Mouse (Mus musculus) forebrain, embryonic 16.5 days (tissue): ENCODE measurements around the gene Snrpd3. TPM values are rescaled to one million over a fixed set of nuclear protein-coding genes. Genes with fewer than 3 reads are reported as not detected.
"Not testable (repeated sequence)": the region's sequence is repeated elsewhere in the genome, so short reads cannot be mapped to it uniquely, and the experiment has no call there.

Experiments
- ATAC-seq: fragments of 200-750 bp; cut with Nextera tagmentation; 2 replicates; pipeline ENCODE4 v1.8.0; 2017; ENCODE audit warnings: mild to moderate bottlenecking, moderate library complexity
- H3K27ac ChIP-seq: fragments of 300-500 bp; sonication (generic); 2 replicates; pipeline ENCODE4 v1.5.1; 2014; ENCODE audit warnings: low read length, control low read depth
- H3K27me3 ChIP-seq: fragments of 300-500 bp; sonication (generic); replicated peaks from 2 replicates; pipeline ENCODE4 v1.6.1; 2014; ENCODE audit warnings: low read length; ENCODE audit not compliant: control insufficient read depth, insufficient read depth
- H3K36me3 ChIP-seq: fragments of 300-500 bp; sonication (generic); 2 replicates; pipeline ENCODE4 v1.6.1; 2014; ENCODE audit not compliant: control insufficient read depth, insufficient read depth
- H3K4me1 ChIP-seq: fragments of 300-500 bp; sonication (generic); replicated peaks from 2 replicates; pipeline ENCODE4 v1.6.1; 2014; ENCODE audit warnings: low read length; ENCODE audit not compliant: control insufficient read depth, insufficient read depth
- H3K4me2 ChIP-seq: fragments of 300-500 bp; sonication (generic); 2 replicates; pipeline ENCODE4 v1.6.1; 2014; ENCODE audit warnings: mild to moderate bottlenecking, low read length, control low read depth
- H3K4me3 ChIP-seq: fragments of 300-500 bp; sonication (generic); replicated peaks from 2 replicates; pipeline ENCODE4 v1.5.1; 2014; ENCODE audit warnings: mild to moderate bottlenecking, low read length, control low read depth
- H3K9ac ChIP-seq: fragments of 300-500 bp; sonication (generic); replicated peaks from 2 replicates; pipeline ENCODE4 v1.6.1; 2014; ENCODE audit warnings: low read depth, low read length, control low read depth
- H3K9me3 ChIP-seq: fragments of 300-500 bp; sonication (generic); 2 replicates; pipeline ENCODE4 v1.6.1; 2016; ENCODE audit warnings: low read length; ENCODE audit not compliant: control insufficient read depth
- WGBS: fragments of 180-500 bp; shearing (Covaris S2); extraction: QIAGEN DNeasy Blood & Tissue Kit; methylation state at CpG from one replicate; pipeline ENCODE4 v1.1.7; 2014; 5-methylcytosine and 5-hydroxymethylcytosine counted together
- polyA plus RNA-seq: library from polyadenylated mRNA; unstranded; fragments of >200 nt; fragmentation: Nextera tagmentation; extraction: Ambion mirVana; gene quantifications from 2 replicates; pipeline ENCODE4 v1.2.1, GENCODE M21; 2015

Gene Snrpd3
- polyA plus RNA-seq, 1 experiment from 2014 or later, result 147 TPM

GRCm38 (mm10) chr10:75495921-75496320 is 21.4 kb upstream of the Snrpd3 start:
- no peaks in the 10 kb centered on the region for H3K27me3 ChIP-seq
- no peak overlapping the region for H3K4me3 ChIP-seq
- no peaks in the 10 kb centered on the region for H3K36me3 ChIP-seq
- H3K4me1 ChIP-seq, result no peaks in the 10 kb centered on the region
- H3K27ac ChIP-seq, result no peak overlapping the region
- ATAC-seq, result no peak
- no peak overlapping the region for H3K9ac ChIP-seq
- no peaks in the 10 kb centered on the region for H3K9me3 ChIP-seq
- H3K4me2 ChIP-seq, result no peak overlapping the region

GRCm38 (mm10) chr10:75499214-75499613 is 18.1 kb upstream of the Snrpd3 start:
- not testable (repeated sequence) for H3K27ac ChIP-seq, H3K4me2 ChIP-seq, H3K9me3 ChIP-seq, H3K9ac ChIP-seq, H3K4me1 ChIP-seq, H3K4me3 ChIP-seq, H3K27me3 ChIP-seq, ATAC-seq, H3K36me3 ChIP-seq
- 93% methylated on average over 7 of the region's 7 CpGs for WGBS

DNA sequence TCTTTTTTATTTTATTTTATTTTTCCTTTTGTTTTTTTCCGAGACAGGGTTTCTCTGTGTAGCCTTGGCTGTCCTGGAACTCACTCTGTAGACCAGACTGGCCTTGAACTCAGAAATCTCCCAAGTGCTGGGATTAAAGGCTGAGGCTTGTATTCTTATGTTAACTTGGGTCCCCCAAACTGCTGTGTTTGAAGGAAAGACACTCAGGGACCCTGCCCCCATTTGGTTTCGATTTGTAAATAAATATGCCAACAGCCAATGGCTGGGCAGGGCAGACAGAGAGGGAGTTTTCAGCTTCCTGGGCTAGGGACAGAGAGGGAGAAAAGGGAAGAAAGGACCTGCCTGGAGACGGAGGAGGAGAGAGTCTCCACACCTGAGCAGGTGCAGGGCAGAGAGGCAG is 17.6 kb upstream of the Snrpd3 start:
- Histone ChIP-seq H3K27ac (no peak overlapping the region), H3K4me2 (no peak overlapping the region), H3K9me3 (no peaks in the 10 kb centered on the region), H3K4me3 (no peak overlapping the region), H3K36me3 (no peaks in the 10 kb centered on the region), H3K9ac (no peak overlapping the region), H3K4me1 (no peaks in the 10 kb centered on the region), H3K27me3 (no peaks in the 10 kb centered on the region)
- ATAC-seq, result no peak
- WGBS, result 70% methylated on average over 3 of the region's 3 CpGs

- no peak for ATAC-seq
- no peak overlapping the region for H3K4me3 ChIP-seq
- no peak overlapping the region for H3K27ac ChIP-seq
- H3K36me3 ChIP-seq, result no peaks in the 10 kb centered on the region
- H3K9me3 ChIP-seq, result no peaks in the 10 kb centered on the region
- no peaks in the 10 kb centered on the region for H3K4me1 ChIP-seq
- H3K4me2 ChIP-seq, result no peak overlapping the region
- WGBS, result 78% methylated on average over 7 of the region's 7 CpGs
- H3K27me3 ChIP-seq, result no peaks in the 10 kb centered on the region
- no peak overlapping the region for H3K9ac ChIP-seq
Observed at GRCm38 (mm10) chr10:75500345-75500744, 17.0 kb upstream of the Snrpd3 start.

GRCm38 (mm10) chr10:75501641-75502040 is 15.7 kb upstream of the Snrpd3 start:
- no peak overlapping the region for H3K4me3 ChIP-seq
- H3K27me3 ChIP-seq, result no peaks in the 10 kb centered on the region
- H3K9ac ChIP-seq, result no peak overlapping the region
- no peak overlapping the region for H3K4me2 ChIP-seq
- H3K27ac ChIP-seq, result no peak overlapping the region
- 76% methylated on average over 1 of the region's 1 CpGs for WGBS
- no peaks in the 10 kb centered on the region for H3K9me3 ChIP-seq
- H3K36me3 ChIP-seq, result no peaks in the 10 kb centered on the region
- no peak for ATAC-seq
- no peaks in the 10 kb centered on the region for H3K4me1 ChIP-seq

GRCm38 (mm10) chr10:75503692-75504091 is 13.7 kb upstream of the Snrpd3 start:
- Histone ChIP-seq H3K9me3 (no peaks in the 10 kb centered on the region), H3K4me2 (no peak overlapping the region), H3K36me3 (peaks cover 11% of the 10 kb centered on the region), H3K27ac (no peak overlapping the region), H3K9ac (no peak overlapping the region), H3K4me1 (no peaks in the 10 kb centered on the region), H3K4me3 (no peak overlapping the region), H3K27me3 (no peaks in the 10 kb centered on the region)
- WGBS, result 94% methylated on average over 7 of the region's 7 CpGs
- no peak for ATAC-seq

DNA sequence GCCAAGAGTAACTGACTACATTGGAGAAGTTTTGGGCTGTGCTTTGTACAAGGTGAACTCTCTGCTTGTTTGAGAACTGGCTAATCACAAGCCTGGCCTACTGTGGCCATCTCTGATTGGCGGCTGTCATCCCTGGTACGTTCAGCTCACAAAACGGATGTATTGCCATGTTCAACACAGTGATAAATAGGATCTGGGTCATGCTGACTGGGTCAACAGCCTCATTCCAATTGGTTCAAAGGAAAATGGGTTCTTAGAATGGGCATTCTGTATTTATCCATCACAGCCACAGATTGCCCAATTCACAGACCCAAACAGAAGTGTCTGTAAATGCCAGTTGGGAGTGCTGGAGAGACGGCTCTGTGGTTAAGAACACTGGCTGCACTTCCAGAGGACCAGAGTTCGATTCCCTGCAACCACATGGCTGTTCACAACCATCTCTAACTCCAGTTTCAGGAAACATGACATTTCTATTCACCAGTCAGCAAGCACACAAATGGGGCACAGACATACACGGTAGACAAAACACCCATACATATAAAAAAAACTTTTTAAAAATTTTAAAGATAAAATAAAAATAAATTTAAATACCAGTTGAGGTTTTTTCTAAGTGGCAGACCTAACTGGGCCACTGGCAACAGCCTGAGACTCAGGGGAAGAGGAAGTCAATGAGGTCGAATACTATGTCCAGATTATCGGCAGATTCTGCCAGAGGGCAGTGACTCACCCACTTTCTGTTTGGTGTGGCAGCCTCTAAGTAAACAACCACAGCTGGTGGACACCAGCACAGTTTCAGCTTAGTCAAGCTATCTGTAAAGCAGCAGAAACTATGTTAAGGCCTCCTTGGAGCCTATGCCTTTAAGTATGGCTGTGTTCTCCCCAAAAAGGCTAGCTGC is 12.9 kb upstream of the Snrpd3 start:
- Histone ChIP-seq H3K4me1 (no peaks in the 10 kb centered on the region), H3K4me3 (no peak overlapping the region), H3K9me3 (no peaks in the 10 kb centered on the region), H3K9ac (no peak overlapping the region), H3K27ac (no peak overlapping the region), H3K4me2 (no peak overlapping the region), H3K36me3 (peaks cover 18% of the 10 kb centered on the region), H3K27me3 (no peaks in the 10 kb centered on the region)
- no peak for ATAC-seq
- WGBS, result 88% methylated on average over 8 of the region's 8 CpGs

- Histone ChIP-seq H3K4me3 (no peak overlapping the region), H3K9me3 (no peaks in the 10 kb centered on the region), H3K9ac (no peak overlapping the region), H3K4me2 (no peak overlapping the region), H3K4me1 (no peaks in the 10 kb centered on the region), H3K36me3 (peaks cover 25% of the 10 kb centered on the region), H3K27ac (no peak overlapping the region), H3K27me3 (no peaks in the 10 kb centered on the region)
- WGBS, result 83% methylated on average over 3 of the region's 3 CpGs
- no peak for ATAC-seq
Observed at GRCm38 (mm10) chr10:75505130-75505495, 12.2 kb upstream of the Snrpd3 start.

DNA sequence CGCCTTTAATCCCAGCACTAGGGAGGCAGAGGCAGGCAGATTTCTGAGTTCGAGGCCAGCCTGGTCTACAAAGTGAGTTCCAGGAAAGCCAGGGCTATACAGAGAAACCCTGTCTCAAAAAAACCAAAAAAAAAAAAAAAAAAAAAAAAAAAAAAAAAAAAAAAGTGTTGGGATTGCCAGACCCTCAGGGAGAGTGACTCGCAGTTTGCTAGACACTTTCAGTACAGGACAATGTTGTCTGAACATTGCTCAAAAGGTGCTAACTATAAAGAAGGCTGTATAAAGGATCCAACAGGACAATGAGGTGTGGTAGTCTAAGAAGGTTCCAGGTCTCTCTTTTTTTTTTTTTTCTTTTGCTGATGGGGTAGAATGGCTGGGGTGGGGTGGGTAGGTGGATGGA is 11.4 kb upstream of the Snrpd3 start:
- not testable (repeated sequence) for H3K9ac ChIP-seq, H3K4me1 ChIP-seq, ATAC-seq, H3K4me3 ChIP-seq, H3K9me3 ChIP-seq, H3K27ac ChIP-seq, H3K4me2 ChIP-seq, H3K27me3 ChIP-seq
- 97% methylated on average over 3 of the region's 3 CpGs for WGBS
- peaks cover 25% of the 10 kb centered on the region for H3K36me3 ChIP-seq

DNA sequence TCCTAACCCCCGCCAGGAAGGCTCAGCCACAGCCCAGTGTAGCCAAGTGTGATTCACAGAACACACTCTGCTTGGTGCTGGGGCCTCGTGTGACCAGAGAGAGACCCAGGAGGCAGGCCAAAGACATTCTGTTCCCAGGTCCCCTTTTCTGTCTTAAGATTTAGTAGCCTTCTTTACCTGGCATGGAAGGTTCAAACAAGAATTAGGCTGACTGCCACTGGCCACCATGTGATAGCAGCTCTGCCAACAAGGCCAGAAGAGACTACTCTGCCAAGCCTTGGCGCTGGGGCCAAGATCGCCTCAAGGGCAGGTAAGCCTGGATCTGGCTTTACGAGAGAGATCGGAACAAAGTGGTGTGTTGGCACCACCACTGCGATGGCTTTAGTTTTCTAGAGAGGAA is 6.9 kb upstream of the Snrpd3 start:
- Histone ChIP-seq H3K4me2 (no peak overlapping the region), H3K36me3 (peaks cover 28% of the 10 kb centered on the region), H3K4me1 (peaks cover 2% of the 10 kb centered on the region; the same call in 1 of the 2 replicates), H3K9ac (no peak overlapping the region), H3K9me3 (no peaks in the 10 kb centered on the region), H3K4me3 (no peak overlapping the region), H3K27ac (no peak overlapping the region), H3K27me3 (no peaks in the 10 kb centered on the region)
- 90% methylated on average over 7 of the region's 7 CpGs for WGBS
- ATAC-seq, result no peak
